Mouse (Mus musculus): ENCODE measurements around the gene Man1c1. TPM values are rescaled to one million over a fixed set of nuclear protein-coding genes. Genes with fewer than 3 reads are reported as not detected.

Man1c1 gene
- total RNA-seq, 2 experiments from 2014 or later: 14.2 to 16.3 TPM

GRCm38 (mm10) chr4:134725735-134726345 is 21.8 kb upstream of the Man1c1 start:
- DNase-seq (ENCODE audit: low spot score in 2 of 2): no peak

- DNase-seq (ENCODE audit: low spot score in 2 of 2): no peak
Observed at GRCm38 (mm10) chr4:134724974-134725373, 20.9 kb upstream of the Man1c1 start.

GRCm38 (mm10) chr4:134723251-134723650 is 19.2 kb upstream of the Man1c1 start:
- no peak for DNase-seq (ENCODE audit: low spot score in 2 of 2)

- no peak for DNase-seq (ENCODE audit: low spot score in 2 of 2)
Observed at GRCm38 (mm10) chr4:134721076-134721475, 17.0 kb upstream of the Man1c1 start.

- DNase-seq (ENCODE audit: low spot score in 2 of 2): no peak
Observed at GRCm38 (mm10) chr4:134720371-134720770, 16.3 kb upstream of the Man1c1 start.

DNA sequence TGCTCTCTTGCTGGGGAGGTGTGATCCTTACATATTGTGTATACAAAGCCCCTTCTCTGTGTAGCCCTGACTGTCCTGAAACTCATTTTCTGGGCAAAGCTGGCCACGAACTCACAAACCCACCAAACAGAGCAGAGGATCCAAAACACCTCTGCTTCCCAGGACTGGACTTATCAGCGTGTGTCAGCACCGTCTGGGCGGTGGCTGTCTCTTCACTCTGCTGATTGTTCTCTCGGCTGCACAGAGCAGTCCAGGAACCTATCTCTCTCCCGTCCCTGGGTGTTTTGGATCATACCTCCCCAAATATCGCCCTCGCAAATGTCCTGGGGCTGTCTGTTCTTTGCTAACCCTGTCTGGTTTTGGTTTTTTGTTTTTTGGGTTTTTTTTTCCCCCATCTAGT is 15.4 kb upstream of the Man1c1 start:
- DNase-seq (ENCODE audit: low spot score in 2 of 2): no peak

GRCm38 (mm10) chr4:134713937-134714336 is 9.8 kb upstream of the Man1c1 start:
- peak; percentile 83 to 87 for DNase-seq (ENCODE audit: low spot score in 2 of 2)

DNA sequence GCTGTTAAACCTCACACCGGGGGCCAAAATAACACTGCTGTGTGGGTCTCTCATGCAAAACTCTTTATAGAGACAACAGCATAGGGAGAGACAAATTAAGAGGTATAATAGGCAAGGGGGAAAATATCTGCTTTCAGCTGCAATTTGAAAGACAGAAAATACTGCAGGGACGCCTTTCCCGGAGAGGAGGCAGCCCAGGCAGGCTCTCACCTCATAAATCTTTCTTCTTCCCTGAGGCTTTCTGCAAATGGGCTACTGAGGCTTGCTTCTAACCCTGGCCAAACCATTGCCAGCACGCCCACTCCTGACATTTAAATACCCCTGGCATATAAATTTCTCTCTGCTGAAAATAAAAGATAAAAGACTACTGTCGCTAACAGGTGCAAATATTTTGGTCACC is 1.2 kb upstream of the Man1c1 start:
- no peak for DNase-seq (ENCODE audit: low spot score in 2 of 2)

DNA sequence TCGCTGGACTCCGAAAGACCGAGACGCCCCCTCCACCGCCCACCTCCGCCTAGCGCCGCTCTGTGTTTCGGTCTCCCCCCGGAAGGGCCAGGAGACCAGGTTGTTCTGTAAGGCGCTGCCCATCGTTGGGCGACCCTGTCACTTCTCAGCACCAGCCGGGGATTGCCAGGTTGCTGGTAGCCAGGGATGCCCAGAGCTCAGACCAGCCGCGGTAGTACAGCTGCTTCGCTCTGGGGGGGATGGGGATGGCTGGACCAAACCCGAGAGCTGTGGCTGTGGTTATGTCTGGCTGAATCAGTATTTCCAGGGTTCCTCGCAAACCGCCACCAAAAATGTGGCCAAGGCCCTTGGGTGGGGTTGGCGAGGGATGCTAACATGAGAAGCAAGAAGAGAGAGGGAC is 500 bp upstream of the Man1c1 start:
- DNase-seq (ENCODE audit: low spot score in 2 of 2): no peak

DNA sequence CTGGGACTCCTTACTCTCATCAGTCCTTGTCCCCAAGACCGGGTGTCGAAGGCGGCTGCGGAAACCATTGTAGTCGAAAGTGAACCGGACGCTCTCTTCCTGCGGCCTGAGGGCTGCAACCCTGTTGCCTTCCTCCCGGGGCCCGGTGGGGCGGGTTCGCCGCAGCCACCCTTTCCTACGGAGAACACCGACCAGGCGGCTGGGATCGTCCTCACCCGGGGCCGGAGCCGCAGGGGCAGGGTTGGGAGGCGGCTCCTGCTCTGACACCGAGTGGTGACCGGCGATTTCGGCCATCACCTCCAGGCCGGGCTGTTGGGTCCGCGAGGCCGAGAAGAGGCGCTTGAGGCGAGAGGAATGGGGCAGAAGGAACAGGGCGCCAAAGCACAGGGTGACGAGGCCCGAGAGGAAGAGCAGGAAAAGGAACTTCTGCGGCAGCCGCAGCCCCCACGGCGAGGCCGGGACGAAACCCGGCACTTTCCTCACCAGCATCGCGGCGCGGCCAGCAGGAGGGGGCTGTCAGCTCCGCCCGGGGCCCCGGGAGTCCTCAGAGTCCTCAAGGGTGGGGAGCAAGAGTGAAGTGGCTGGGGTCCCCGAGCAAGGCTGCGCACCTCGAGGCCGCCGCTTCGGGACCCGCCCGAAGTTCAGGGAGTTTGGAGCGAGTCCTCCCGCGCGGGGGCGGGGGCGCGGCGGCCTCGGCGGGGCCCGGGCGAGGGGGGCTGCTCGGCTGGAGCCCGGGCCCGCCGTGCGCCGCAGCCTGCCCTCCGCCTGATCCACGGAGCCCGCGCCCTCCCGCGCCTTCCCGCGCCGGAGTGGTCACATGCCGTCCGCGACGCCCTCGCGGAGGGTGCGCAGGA is 882 bp downstream of the Man1c1 start:
- peak; percentile 33 to 36 for DNase-seq (ENCODE audit: low spot score in 2 of 2)

GRCm38 (mm10) chr4:134701934-134702333 is 2.2 kb downstream of the Man1c1 start:
- peak; percentile 80 to 85 for DNase-seq (ENCODE audit: low spot score in 2 of 2)

DNA sequence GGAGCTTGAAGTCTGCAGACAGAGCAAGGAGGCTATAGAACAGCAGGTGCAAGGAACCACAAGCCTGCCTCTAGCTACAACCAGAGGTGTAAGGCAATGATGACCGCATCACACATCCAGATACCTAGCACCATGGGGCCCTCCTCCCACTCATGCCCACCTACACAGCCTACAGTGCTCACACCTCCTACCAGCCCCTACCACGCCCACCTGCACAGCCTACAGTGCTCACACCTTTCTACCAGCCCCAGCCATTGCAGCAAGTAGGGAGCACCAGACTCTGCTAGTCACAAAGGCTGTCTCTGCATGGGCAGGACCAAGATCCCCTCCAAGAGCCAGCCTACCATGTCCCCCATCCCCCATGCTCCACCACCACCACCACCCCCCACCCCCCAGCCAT is 3.2 kb downstream of the Man1c1 start:
- no peak for DNase-seq (ENCODE audit: low spot score in 2 of 2)

GRCm38 (mm10) chr4:134693202-134693940 is 10.7 kb downstream of the Man1c1 start:
- DNase-seq (ENCODE audit: low spot score in 2 of 2): no peak

- DNase-seq (ENCODE audit: low spot score in 2 of 2): no peak
Observed at GRCm38 (mm10) chr4:134692388-134692787, 11.7 kb downstream of the Man1c1 start.

DNA sequence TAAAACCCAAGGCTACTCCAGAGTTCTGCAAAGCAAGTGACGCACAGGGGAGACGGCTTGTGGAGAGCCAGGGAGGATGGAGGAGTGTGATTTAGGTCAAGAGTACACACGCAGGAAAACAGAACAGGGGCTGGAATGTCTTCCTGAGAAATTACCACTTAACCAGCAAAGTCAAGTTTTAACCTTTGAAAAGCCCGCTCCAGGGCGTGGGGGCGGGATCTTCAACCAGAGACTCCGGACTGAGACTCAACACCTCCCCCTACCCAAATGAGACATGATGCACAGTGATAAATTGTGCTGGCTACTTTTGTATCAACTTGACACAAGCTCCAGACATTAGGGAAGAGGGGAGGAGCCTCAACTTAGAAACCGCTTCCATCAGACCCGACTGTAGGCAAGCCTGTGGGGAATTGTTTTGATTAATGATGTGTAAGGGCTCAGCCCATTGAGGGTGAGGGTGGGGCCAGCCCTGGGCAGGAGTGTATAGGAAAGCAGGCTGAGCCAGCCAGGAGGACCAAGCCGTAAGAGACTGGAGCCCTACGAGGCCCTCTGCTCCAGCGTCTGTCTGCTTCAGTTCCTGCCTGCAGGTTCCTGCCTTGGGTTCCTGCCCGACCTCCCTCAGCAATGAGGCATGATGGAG is 17.9 kb downstream of the Man1c1 start:
- no peak for DNase-seq (ENCODE audit: low spot score in 2 of 2)

DNA sequence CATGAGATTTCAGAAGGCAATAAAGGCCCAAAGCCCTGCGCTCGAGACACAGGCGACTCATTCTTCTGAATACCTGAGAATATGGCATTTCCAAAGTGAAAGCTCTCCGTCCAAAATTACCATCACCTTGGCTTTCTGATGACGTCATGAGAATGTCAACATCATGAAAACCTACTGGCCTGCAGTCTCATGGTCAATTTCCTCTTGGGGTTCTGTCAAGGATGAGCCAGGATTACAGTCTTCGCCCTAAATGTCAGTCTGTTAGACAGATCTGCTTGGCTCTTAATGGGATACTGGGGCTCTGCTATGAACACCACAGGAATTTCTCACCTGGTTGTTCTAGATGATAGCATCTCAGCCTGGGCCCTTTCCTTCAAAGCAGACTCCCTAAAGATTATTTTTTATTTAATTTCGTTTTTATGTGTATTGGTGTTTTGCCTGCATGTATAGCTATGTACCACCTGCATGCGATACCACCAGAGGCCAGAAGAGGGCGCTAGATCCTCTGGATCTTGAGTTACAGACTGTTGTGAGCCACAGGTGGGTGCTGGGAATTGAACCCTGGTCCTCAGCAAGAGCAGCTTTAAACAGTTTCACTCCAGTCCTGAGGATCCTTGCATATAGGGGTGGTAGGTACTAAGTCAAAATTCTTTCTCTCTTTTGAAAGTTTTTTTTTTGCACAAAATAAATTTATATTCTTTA is 19.3 kb downstream of the Man1c1 start:
- DNase-seq (ENCODE audit: low spot score in 2 of 2): no peak

DNA sequence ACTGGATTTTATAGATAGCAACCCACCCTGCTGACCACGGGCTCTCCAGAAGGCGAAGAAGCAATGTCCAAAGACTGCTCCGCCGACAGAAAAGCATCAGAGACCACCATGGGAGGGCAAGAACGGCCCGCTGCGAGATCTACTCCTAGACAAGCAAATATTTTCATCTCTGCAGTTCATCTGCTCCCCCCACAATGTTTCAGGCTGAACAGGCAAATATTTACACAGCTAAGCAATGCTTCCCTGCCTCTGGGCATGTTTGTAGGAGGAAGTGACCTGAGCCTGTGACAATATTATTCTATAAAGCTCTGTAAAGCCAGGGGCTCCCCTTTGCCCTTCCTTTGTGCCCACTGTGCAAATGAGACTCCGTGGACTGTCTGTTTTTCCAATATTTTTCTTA is 20.2 kb downstream of the Man1c1 start:
- DNase-seq (ENCODE audit: low spot score in 2 of 2): no peak

DNA sequence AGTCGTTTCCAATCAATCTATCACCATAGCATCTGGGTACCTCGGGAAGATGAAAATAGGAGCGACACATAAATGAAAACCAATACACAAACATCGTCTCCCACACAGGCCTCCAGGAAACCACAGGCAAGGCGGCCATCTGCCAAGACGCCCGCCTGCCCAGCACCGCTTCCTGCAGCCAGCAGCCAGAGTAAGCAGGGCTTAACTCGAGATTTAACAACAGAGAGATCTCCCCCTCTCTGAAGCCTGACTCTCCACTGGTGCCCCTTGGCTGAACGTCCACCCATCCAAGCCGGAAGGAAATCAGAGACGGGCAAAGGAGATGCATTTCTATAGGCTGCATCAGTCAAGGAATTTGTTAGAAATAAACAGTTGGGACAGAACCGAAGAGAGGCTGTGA is 21.1 kb downstream of the Man1c1 start:
- no peak for DNase-seq (ENCODE audit: low spot score in 2 of 2)

DNA sequence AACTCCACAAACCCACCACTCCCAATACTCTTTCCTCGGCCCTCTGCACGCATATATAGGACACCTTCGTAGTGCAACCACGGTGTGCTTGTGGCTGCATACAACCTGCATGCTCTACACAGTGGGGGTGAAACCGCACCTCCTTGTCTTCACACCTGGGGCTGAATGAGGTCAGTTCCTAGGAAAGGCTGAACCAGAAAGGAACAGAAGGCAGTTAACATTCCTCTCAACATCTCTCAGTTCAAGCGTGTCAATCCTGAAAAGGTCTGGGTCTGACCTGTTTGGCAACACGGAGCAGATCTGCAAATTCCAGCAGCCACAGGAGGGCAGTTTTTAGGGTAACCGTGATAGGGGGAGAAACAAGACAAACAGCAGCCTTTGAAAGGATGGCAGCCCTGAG is 21.7 kb downstream of the Man1c1 start:
- no peak for DNase-seq (ENCODE audit: low spot score in 2 of 2)

DNA sequence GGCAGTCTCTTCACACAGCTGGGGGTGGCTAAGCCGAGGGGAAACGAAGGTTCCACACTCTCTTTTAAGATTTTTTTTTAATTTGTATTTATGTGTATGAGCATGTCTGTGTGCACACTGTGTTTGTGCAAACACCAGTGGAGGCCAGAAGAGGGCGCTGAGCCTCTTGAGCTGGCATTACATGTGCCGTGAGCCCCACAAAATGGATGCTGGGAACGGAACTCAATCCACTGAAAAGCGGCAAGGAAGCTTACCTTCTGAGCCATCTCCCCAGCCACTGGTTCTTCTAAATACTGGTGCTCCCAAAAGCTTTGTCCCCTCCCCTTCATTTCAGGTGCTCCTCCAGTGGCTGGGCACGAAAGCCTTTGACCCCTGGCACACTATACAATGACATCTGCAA is 22.3 kb downstream of the Man1c1 start:
- no peak for DNase-seq (ENCODE audit: low spot score in 2 of 2)

Data from layer of hippocampus, postnatal 10 days (tissue).